Mouse (Mus musculus) C3H10T1/2 (cell line): Measurements from ENCODE around the gene Nacc2. TPM values are rescaled to one million over a fixed set of nuclear protein-coding genes. Genes with fewer than 3 reads are reported as not detected.

Experiments used
- polyA plus RNA-seq, 2 experiments: library from polyadenylated mRNA; unstranded; fragments of >200 nt; fragmentation: generic; extraction: Trizol; gene quantifications; one replicate each; pipeline ENCODE4 v1.2.1; 2012; ENCODE audit warnings: missing spikeins in 2 of 2

The Nacc2 gene
- polyA plus RNA-seq = 10 to 100 TPM in 1 of 2 experiments, 1 to 10 TPM in 1; 7.5 to 29.3 TPM

DNA sequence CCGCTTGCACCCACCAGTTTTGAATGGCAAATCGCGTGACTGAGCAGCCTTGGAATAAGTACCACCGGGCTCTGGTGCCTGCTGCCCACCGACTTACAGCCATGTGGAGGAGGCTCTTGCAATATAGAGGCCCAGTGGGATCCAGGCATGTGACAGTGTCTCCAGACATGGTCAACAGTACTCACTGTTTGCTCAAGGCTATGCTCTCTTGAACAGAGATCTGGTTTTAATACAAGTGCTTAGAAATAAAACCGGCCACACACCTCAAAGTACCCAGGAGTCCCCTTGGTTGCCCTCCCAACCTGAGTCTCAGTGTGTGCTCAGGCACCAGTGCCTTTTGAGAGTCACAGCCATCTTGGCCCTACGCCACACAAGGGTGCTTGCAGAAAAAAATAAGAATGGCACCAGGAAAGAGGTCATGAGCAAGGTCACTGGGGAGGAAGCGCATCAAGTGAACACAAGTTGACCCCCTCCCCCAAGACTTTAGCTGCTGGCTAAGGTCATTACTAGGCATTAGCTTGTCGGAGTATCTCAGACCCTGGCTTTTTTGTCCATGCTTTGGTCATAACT is at the start of gene Nacc2:
Nacc2 (minus strand) TSS at position 142 of the 570 bp plus-strand sequence.

DNA sequence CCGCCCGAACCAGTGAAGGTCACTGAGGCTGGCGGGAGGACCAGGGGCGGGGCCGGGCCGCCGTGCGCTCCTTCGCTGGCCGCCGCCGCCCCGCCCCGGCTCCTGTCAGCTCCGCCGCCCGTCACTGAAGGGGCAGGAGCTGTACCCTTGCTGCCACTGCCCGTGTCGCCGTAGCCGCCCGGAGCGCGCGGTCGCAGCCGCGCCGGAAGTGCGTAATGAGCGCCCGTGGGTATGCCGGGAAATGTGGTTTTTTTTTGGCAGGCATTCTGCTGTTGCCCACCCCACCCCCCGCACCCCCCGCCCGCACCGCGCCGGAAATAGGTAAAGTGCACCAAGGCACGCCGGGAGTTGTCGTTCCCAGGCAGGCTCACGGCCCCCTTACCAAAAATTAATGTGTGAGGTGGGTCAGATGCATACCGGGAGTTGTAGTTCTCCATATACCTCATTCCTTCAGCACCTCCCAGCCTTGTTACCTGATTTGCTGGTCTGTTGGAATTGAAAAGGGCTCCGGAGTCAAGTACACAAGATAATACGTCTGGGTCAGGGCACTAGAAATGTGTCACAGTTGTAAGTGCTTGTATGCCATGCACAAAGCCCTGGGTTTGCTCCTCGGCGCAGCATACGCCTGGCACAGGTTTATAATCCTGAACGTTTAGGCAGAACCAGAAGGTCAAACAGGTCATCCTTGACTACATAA is 101.3 kb downstream of the Nacc2 start, which contains the start of gene Ubac1:
Ubac1 (minus strand) TSS at position 187 of the 697 bp plus-strand sequence.

Other genes starting within 250 kb of the Nacc2 start
- 1 to 10 TPM; 1.3 to 7.8 TPM for gene Camsap1, start 139.9 kb downstream of the Nacc2 start, polyA plus RNA-seq
- gene Ubac1, start 101.5 kb downstream of the Nacc2 start, polyA plus RNA-seq = 10 to 100 TPM; 44.8 to 51.9 TPM
- gene Lhx3, start 85.1 kb upstream of the Nacc2 start, polyA plus RNA-seq = under 1 TPM in 1 of 2 experiments, not detected in 1; 0.02 TPM
- gene Qsox2, start 114.3 kb upstream of the Nacc2 start, polyA plus RNA-seq = 1 to 10 TPM; 1.5 to 7.5 TPM
- gene Ccdc187, start 171.3 kb upstream of the Nacc2 start, polyA plus RNA-seq = not detected
- gene Gpsm1, start 192.3 kb upstream of the Nacc2 start, polyA plus RNA-seq = 10 to 100 TPM in 1 of 2 experiments, 1 to 10 TPM in 1; 7.1 to 16.1 TPM
- 10 to 100 TPM; 25.1 to 33.2 TPM for gene Dnlz, start 228.9 kb upstream of the Nacc2 start, polyA plus RNA-seq
- gene Card9, start 237.7 kb upstream of the Nacc2 start, polyA plus RNA-seq = under 1 TPM in 1 of 2 experiments, not detected in 1; 0.06 TPM